Mouse (Mus musculus): Measurements from ENCODE around the gene Itpr2.

Gene Itpr2

GRCm38 (mm10) chr6:146211233-146211632, 290.8 kb downstream of the Itpr2 start:
- in situ Hi-C loops (cut with MboI; ENCODE audit: unreplicated experiment in 2 of 2): loop anchor here in 1 of 2 experiments (25.0 kb wide), 1 partner anchor 1299 kb away; no protein-coding TSS in a partner anchor

- in situ Hi-C loops (cut with MboI; ENCODE audit: unreplicated experiment in 2 of 2): loop anchor here in 1 of 2 experiments (25.0 kb wide), 1 partner anchor 1297 kb away; no protein-coding TSS in a partner anchor
These were observed 293.0 kb downstream of the Itpr2 start for GRCm38 (mm10) chr6:146208983-146209382.

- in situ Hi-C loops (cut with MboI; ENCODE audit: unreplicated experiment in 2 of 2): loop anchor here in 1 of 2 experiments (25.0 kb wide), 1 partner anchor 1295 kb away; no protein-coding TSS in a partner anchor
These were observed 294.6 kb downstream of the Itpr2 start for GRCm38 (mm10) chr6:146207204-146207959.

- in situ Hi-C loops (cut with MboI; ENCODE audit: unreplicated experiment in 2 of 2): loop anchor here in 1 of 2 experiments (25.0 kb wide), 1 partner anchor 1293 kb away; no protein-coding TSS in a partner anchor
These were observed 296.9 kb downstream of the Itpr2 start for GRCm38 (mm10) chr6:146205136-146205535.

GRCm38 (mm10) chr6:146204470-146204869, 297.6 kb downstream of the Itpr2 start:
- in situ Hi-C loops (cut with MboI; ENCODE audit: unreplicated experiment in 2 of 2): loop anchor here in 1 of 2 experiments (25.0 kb wide), 1 partner anchor 1292 kb away; no protein-coding TSS in a partner anchor

- in situ Hi-C loops (cut with MboI; ENCODE audit: unreplicated experiment in 2 of 2): no loop called here
These were observed 304.1 kb downstream of the Itpr2 start for GRCm38 (mm10) chr6:146197868-146198379.

GRCm38 (mm10) chr6:146196701-146197100, 305.3 kb downstream of the Itpr2 start:
- in situ Hi-C loops (cut with MboI; ENCODE audit: unreplicated experiment in 2 of 2): no loop called here

- in situ Hi-C loops (cut with MboI; ENCODE audit: unreplicated experiment in 2 of 2): no loop called here
These were observed 306.1 kb downstream of the Itpr2 start for GRCm38 (mm10) chr6:146195854-146196457.

GRCm38 (mm10) chr6:146191931-146192330, 310.1 kb downstream of the Itpr2 start:
- in situ Hi-C loops (cut with MboI; ENCODE audit: unreplicated experiment in 2 of 2): no loop called here

- in situ Hi-C loops (cut with MboI; ENCODE audit: unreplicated experiment in 2 of 2): no loop called here
These were observed 312.0 kb downstream of the Itpr2 start for GRCm38 (mm10) chr6:146190006-146190405.

- in situ Hi-C loops (cut with MboI; ENCODE audit: unreplicated experiment in 2 of 2): no loop called here
These were observed 316.5 kb downstream of the Itpr2 start for GRCm38 (mm10) chr6:146185532-146185931.

- in situ Hi-C loops (cut with MboI; ENCODE audit: unreplicated experiment in 2 of 2): no loop called here
These were observed 317.3 kb downstream of the Itpr2 start for GRCm38 (mm10) chr6:146184771-146185170.

- in situ Hi-C loops (cut with MboI; ENCODE audit: unreplicated experiment in 2 of 2): no loop called here
These were observed 327.3 kb downstream of the Itpr2 start for GRCm38 (mm10) chr6:146174644-146175250.

GRCm38 (mm10) chr6:146170603-146171051, 331.4 kb downstream of the Itpr2 start:
- in situ Hi-C loops (cut with MboI; ENCODE audit: unreplicated experiment in 2 of 2): no loop called here

GRCm38 (mm10) chr6:146167207-146167606, 334.8 kb downstream of the Itpr2 start:
- in situ Hi-C loops (cut with MboI; ENCODE audit: unreplicated experiment in 2 of 2): loop anchor here (10.0 kb wide), 2 partner anchors 108 to 342 kb away; no protein-coding TSS in a partner anchor

- in situ Hi-C loops (cut with MboI; ENCODE audit: unreplicated experiment in 2 of 2): loop anchor here (5.0 to 10.0 kb wide), 4 partner anchors 63 to 335 kb away; no protein-coding TSS in a partner anchor
These were observed 342.4 kb downstream of the Itpr2 start for GRCm38 (mm10) chr6:146159641-146160040.

- in situ Hi-C loops (cut with MboI; ENCODE audit: unreplicated experiment in 2 of 2): no loop called here
These were observed 343.3 kb downstream of the Itpr2 start for GRCm38 (mm10) chr6:146158717-146159116.

GRCm38 (mm10) chr6:146157983-146158535, 344.0 kb downstream of the Itpr2 start:
- in situ Hi-C loops (cut with MboI; ENCODE audit: unreplicated experiment in 2 of 2): no loop called here

GRCm38 (mm10) chr6:146157099-146157498, 344.9 kb downstream of the Itpr2 start:
- in situ Hi-C loops (cut with MboI; ENCODE audit: unreplicated experiment in 2 of 2): no loop called here

- in situ Hi-C loops (cut with MboI; ENCODE audit: unreplicated experiment in 2 of 2): no loop called here
These were observed 345.5 kb downstream of the Itpr2 start for GRCm38 (mm10) chr6:146156536-146156935.

All from v-Abl transformed pro-B cells (cell line).